Mouse (Mus musculus) heart, embryonic 12.5 days (tissue): ENCODE data around the gene Gm20388. TPM values are rescaled to one million over a fixed set of nuclear protein-coding genes. Genes with fewer than 3 reads are reported as not detected.
A peak's percentile ranks its signal among the peaks of the same experiment; 100 is the strongest.

Experiments used
- ATAC-seq: fragments of 200-750 bp; cut with Nextera tagmentation; 2 replicates; pipeline ENCODE4 v1.8.0; 2017; ENCODE audit warnings: moderate TSS enrichment, moderate library complexity; ENCODE audit not compliant: insufficient number of reproducible peaks, low FRiP score
- H3K27ac ChIP-seq: fragments of 300-500 bp; sonication (generic); 2 replicates; pipeline ENCODE4 v1.5.1; 2016; ENCODE audit warnings: mild to moderate bottlenecking, moderate library complexity; ENCODE audit not compliant: poor library complexity, severe bottlenecking
- H3K27me3 ChIP-seq: fragments of 300-500 bp; sonication (generic); replicated peaks from 2 replicates; pipeline ENCODE4 v1.6.1; 2016; ENCODE audit warnings: mild to moderate bottlenecking, moderate library complexity
- H3K36me3 ChIP-seq: fragments of 300-500 bp; sonication (generic); 2 replicates; pipeline ENCODE4 v1.6.1; 2016; ENCODE audit warnings: mild to moderate bottlenecking, moderate library complexity
- H3K4me1 ChIP-seq: fragments of 300-500 bp; sonication (generic); replicated peaks from 2 replicates; pipeline ENCODE4 v1.6.1; 2016; ENCODE audit warnings: mild to moderate bottlenecking
- H3K4me2 ChIP-seq: fragments of 300-500 bp; sonication (generic); 2 replicates; pipeline ENCODE4 v1.6.1; 2016; ENCODE audit warnings: mild to moderate bottlenecking, moderate library complexity
- H3K4me3 ChIP-seq: fragments of 300-500 bp; sonication (generic); 2 replicates; pipeline ENCODE4 v1.5.1; 2016; ENCODE audit warnings: mild to moderate bottlenecking
- H3K9ac ChIP-seq: fragments of 300-500 bp; sonication (generic); 2 replicates; pipeline ENCODE4 v1.6.1; 2016; ENCODE audit warnings: mild to moderate bottlenecking, moderate library complexity
- H3K9me3 ChIP-seq: fragments of 300-500 bp; sonication (generic); replicated peaks from 2 replicates; pipeline ENCODE4 v1.6.1; 2016; ENCODE audit warnings: mild to moderate bottlenecking, moderate library complexity
- WGBS: fragments of 180-500 bp; shearing (Covaris S2); methylation state at CpG from one replicate; pipeline ENCODE4 v1.1.7; 2016; 5-methylcytosine and 5-hydroxymethylcytosine counted together
- polyA plus RNA-seq: library from polyadenylated mRNA; unstranded; fragments of >200 nt; fragmentation: Nextera tagmentation; extraction: Ambion mirVana; gene quantifications from 2 replicates; pipeline ENCODE4 v1.2.1, GENCODE M21; 2016

The Gm20388 gene
- polyA plus RNA-seq, 1 experiment from 2014 or later, result not detected

- H3K4me3 ChIP-seq, result no peak overlapping the region
- no peak overlapping the region for H3K9ac ChIP-seq
- WGBS, result 63% methylated on average over 5 of the region's 5 CpGs
- H3K27ac ChIP-seq, result no peak overlapping the region
- H3K27me3 ChIP-seq, result no peaks in the 10 kb centered on the region
- H3K36me3 ChIP-seq, result no peaks in the 10 kb centered on the region
- no peaks in the 10 kb centered on the region for H3K9me3 ChIP-seq
- no peak for ATAC-seq
- H3K4me1 ChIP-seq, result no peaks in the 10 kb centered on the region
- H3K4me2 ChIP-seq, result no peak overlapping the region
Observed at GRCm38 (mm10) chr8:123051458-123051857, 3140.8 kb downstream of the Gm20388 start.

DNA sequence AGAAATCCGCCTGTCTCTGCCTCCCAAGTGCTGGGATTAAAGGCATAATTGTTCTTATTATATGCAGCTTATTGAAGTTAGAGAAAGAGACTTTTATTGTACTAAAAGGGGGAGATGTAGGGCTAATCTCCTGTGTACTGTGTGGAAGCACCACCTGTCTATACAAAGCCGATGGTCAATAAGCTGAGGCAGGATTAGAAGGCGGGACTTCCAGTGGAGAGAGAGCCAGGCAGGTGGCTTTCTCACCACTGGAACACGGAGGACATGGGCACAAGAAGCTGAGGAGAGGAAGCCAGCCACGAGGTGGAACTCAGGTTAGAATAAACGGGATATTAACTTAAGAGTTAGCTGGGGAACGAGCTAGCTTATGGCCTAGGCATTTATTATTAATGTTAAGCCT is 3152.1 kb downstream of the Gm20388 start, which contains the start of gene Spg7:
TSS of gene Spg7 (plus strand) at position 222 of the 400 bp plus-strand sequence.
- no peaks in the 10 kb centered on the region for H3K9me3 ChIP-seq
- H3K27ac ChIP-seq, result no peak within 1 kb of the TSS
- 72% methylated on average over 7 of the region's 7 CpGs for whole genome bisulfite sequencing
- H3K4me3 ChIP-seq, result no peak within 1 kb of the TSS
- no peak within 1 kb of the TSS for H3K4me2 ChIP-seq
- peaks cover 10% of the 10 kb centered on the region; the same call in 1 of the 2 replicates for H3K36me3 ChIP-seq
- no peak for ATAC-seq
- no peak within 1 kb of the TSS for H3K9ac ChIP-seq
- peaks cover 26% of the 10 kb centered on the region for H3K4me1 ChIP-seq
- H3K27me3 ChIP-seq, result no peaks in the 10 kb centered on the region

- no peaks in the 10 kb centered on the region for H3K9me3 ChIP-seq
- H3K4me3 ChIP-seq, result peak overlapping the region; percentile 90
- H3K27ac ChIP-seq, result peak overlapping the region; percentile 88; the same call in 1 of the 2 replicates
- peaks cover 26% of the 10 kb centered on the region for H3K4me1 ChIP-seq
- no peaks in the 10 kb centered on the region for H3K27me3 ChIP-seq
- H3K4me2 ChIP-seq, result peak overlapping the region; percentile 89
- 85% methylated on average over 4 of the region's 4 CpGs for whole genome bisulfite sequencing
- H3K36me3 ChIP-seq, result peaks cover 19% of the 10 kb centered on the region
- H3K9ac ChIP-seq, result peak overlapping the region; percentile 97
- ATAC-seq, result no peak
Observed at GRCm38 (mm10) chr8:123064072-123064471, 3153.4 kb downstream of the Gm20388 start.

GRCm38 (mm10) chr8:123064809-123065213 is 3154.2 kb downstream of the Gm20388 start:
- Histone ChIP-seq H3K36me3 (peaks cover 23% of the 10 kb centered on the region), H3K27me3 (no peaks in the 10 kb centered on the region), H3K4me3 (peak overlapping the region; percentile 90), H3K9ac (peak overlapping the region; percentile 97), H3K9me3 (no peaks in the 10 kb centered on the region), H3K4me1 (peaks cover 26% of the 10 kb centered on the region), H3K4me2 (peak overlapping the region; percentile 89), H3K27ac (peak overlapping the region; percentile 88)
- ATAC-seq, result peak; percentile 9
- WGBS, result 2% methylated on average over 14 of the region's 14 CpGs

- H3K27ac ChIP-seq, result peak overlapping the region; percentile 92
- peaks cover 23% of the 10 kb centered on the region for H3K36me3 ChIP-seq
- WGBS, result under 1% methylated on average over 84 of the region's 84 CpGs
- peak overlapping the region; percentile 90 for H3K4me3 ChIP-seq
- H3K9ac ChIP-seq, result peak overlapping the region; percentile 97
- peaks cover 26% of the 10 kb centered on the region for H3K4me1 ChIP-seq
- no peaks in the 10 kb centered on the region for H3K9me3 ChIP-seq
- peak; percentile 98 for ATAC-seq
- H3K4me2 ChIP-seq, result peak overlapping the region; percentile 89
- no peaks in the 10 kb centered on the region for H3K27me3 ChIP-seq
Observed at GRCm38 (mm10) chr8:123065214-123066100, 3154.8 kb downstream of the Gm20388 start.

DNA sequence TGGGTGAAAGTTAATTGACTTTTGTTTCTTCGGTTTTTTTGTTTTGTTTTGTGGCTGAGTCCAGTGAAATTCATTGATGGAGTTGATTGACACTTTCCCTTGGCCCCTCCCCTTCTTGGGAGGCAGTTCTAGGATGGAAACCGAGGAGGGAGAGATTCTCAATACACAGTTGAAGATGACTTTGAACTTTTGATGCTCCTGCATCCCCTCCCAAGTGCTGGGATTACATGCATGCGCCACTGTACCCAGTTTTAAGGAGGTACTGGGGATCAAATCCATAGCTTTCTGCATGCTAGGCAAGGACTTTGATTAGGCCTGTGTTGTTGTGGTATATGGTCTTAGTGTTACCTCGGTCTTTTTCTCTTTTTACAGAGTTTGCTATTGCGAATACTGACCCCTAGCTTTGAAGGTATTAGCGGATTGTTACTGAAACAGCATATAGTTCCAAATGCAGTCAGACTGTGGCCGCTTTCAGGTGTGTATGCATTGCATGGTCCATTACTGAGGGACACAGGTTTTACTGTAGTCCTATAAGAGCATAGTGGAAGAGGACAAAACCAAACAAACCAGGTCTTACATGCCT is 3155.6 kb downstream of the Gm20388 start:
- no peak for ATAC-seq
- no peaks in the 10 kb centered on the region for H3K27me3 ChIP-seq
- no peaks in the 10 kb centered on the region for H3K9me3 ChIP-seq
- H3K4me1 ChIP-seq, result peaks cover 29% of the 10 kb centered on the region
- H3K4me2 ChIP-seq, result peak overlapping the region; percentile 89
- peak overlapping the region; percentile 92 for H3K27ac ChIP-seq
- H3K9ac ChIP-seq, result peak overlapping the region; percentile 97
- H3K36me3 ChIP-seq, result peaks cover 23% of the 10 kb centered on the region
- WGBS, result 39% methylated on average over 7 of the region's 7 CpGs
- peak overlapping the region; percentile 90 for H3K4me3 ChIP-seq

DNA sequence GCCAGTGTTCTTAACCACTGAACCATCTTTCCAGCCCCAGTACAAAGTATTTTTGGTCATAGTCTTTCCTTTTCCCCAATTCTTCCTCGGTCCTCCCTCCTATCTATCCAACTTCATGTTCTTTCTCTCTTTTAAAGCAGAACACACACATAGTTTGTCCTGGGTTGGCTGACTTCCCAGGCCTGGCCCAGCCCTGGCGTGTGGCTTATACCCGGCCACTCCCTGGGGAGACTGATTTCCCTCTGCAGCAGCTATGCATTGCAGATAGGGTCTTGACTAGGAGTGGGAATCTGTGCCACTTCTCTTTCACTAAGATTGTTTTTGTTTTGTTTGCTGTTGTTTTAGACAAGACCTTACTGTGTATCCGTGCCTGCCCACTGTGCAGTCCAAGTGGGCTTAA is 3160.5 kb downstream of the Gm20388 start:
- Histone ChIP-seq H3K4me1 (peaks cover 22% of the 10 kb centered on the region), H3K4me2 (no peak overlapping the region), H3K4me3 (no peak overlapping the region), H3K27ac (no peak overlapping the region), H3K9ac (no peak overlapping the region), H3K36me3 (peaks cover 65% of the 10 kb centered on the region), H3K9me3 (no peaks in the 10 kb centered on the region), H3K27me3 (no peaks in the 10 kb centered on the region)
- ATAC-seq, result no peak
- 52% methylated on average over 4 of the region's 4 CpGs for WGBS

GRCm38 (mm10) chr8:123077213-123077612 is 3166.6 kb downstream of the Gm20388 start:
- Histone ChIP-seq H3K4me3 (no peak overlapping the region), H3K27ac (no peak overlapping the region), H3K27me3 (no peaks in the 10 kb centered on the region), H3K9me3 (no peaks in the 10 kb centered on the region), H3K4me1 (peaks cover 12% of the 10 kb centered on the region; the same call in 1 of the 2 replicates), H3K4me2 (no peak overlapping the region), H3K36me3 (peaks cover 92% of the 10 kb centered on the region), H3K9ac (no peak overlapping the region)
- peak; percentile 48; the same call in 1 of the 2 replicates for ATAC-seq
- 68% methylated on average over 6 of the region's 6 CpGs for WGBS

GRCm38 (mm10) chr8:123082993-123083392 is 3172.4 kb downstream of the Gm20388 start:
- H3K9ac ChIP-seq, result no peak overlapping the region
- no peak for ATAC-seq
- peaks cover 93% of the 10 kb centered on the region for H3K36me3 ChIP-seq
- H3K4me1 ChIP-seq, result no peaks in the 10 kb centered on the region
- H3K4me3 ChIP-seq, result no peak overlapping the region
- H3K27me3 ChIP-seq, result no peaks in the 10 kb centered on the region
- H3K4me2 ChIP-seq, result no peak overlapping the region
- no peaks in the 10 kb centered on the region for H3K9me3 ChIP-seq
- 79% methylated on average over 6 of the region's 6 CpGs for WGBS
- no peak overlapping the region for H3K27ac ChIP-seq

GRCm38 (mm10) chr8:123083610-123084009 is 3173.0 kb downstream of the Gm20388 start:
- Histone ChIP-seq H3K9ac (no peak overlapping the region), H3K4me3 (no peak overlapping the region), H3K4me2 (no peak overlapping the region), H3K9me3 (no peaks in the 10 kb centered on the region), H3K36me3 (peaks cover 95% of the 10 kb centered on the region), H3K27ac (no peak overlapping the region), H3K4me1 (no peaks in the 10 kb centered on the region), H3K27me3 (no peaks in the 10 kb centered on the region)
- no peak for ATAC-seq
- WGBS, result 89% methylated on average over 12 of the region's 12 CpGs

DNA sequence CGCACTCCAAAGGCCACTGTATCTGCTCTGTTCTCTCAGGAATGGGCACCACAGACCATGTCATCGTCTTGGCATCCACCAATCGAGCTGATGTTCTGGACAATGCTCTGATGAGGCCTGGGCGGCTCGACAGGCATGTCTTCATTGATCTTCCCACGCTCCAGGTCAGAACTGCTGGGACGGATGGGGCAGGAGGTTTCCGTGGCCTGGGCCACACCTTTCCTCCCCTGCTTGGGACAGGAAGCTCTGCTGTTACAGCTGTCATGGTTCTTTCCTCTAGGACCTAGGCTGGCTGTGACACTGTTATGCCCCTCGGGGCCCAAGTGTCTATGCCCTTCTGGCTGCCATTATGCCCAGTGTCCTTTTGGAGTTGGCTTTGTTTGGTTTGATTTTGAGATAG is 3176.6 kb downstream of the Gm20388 start:
- WGBS, result 73% methylated on average over 9 of the region's 9 CpGs
- H3K27ac ChIP-seq, result no peak overlapping the region
- no peak overlapping the region for H3K9ac ChIP-seq
- no peak for ATAC-seq
- H3K4me2 ChIP-seq, result no peak overlapping the region
- H3K27me3 ChIP-seq, result no peaks in the 10 kb centered on the region
- no peaks in the 10 kb centered on the region for H3K4me1 ChIP-seq
- H3K9me3 ChIP-seq, result no peaks in the 10 kb centered on the region
- peaks cover 96% of the 10 kb centered on the region for H3K36me3 ChIP-seq
- no peak overlapping the region for H3K4me3 ChIP-seq
